Mouse (Mus musculus) stomach, embryonic 15.5 days (tissue): Measurements from ENCODE around the gene Olfr806. TPM values are rescaled to one million over a fixed set of nuclear protein-coding genes. Genes with fewer than 3 reads are reported as not detected.

Source experiments
- ATAC-seq: fragments of 200-750 bp; cut with Nextera tagmentation; 2 replicates; pipeline ENCODE4 v1.8.0; 2017; ENCODE audit warnings: low read depth, moderate number of reproducible peaks, moderate TSS enrichment; ENCODE audit not compliant: insufficient read depth, low FRiP score
- H3K27ac ChIP-seq: fragments of 300-500 bp; sonication (generic); 2 replicates; pipeline ENCODE4 v1.5.1; 2015; ENCODE audit warnings: mild to moderate bottlenecking, inconsistent platforms
- H3K27me3 ChIP-seq: fragments of 300-500 bp; sonication (generic); replicated peaks from 2 replicates; pipeline ENCODE4 v1.6.1; 2015; ENCODE audit warnings: inconsistent platforms
- H3K36me3 ChIP-seq: fragments of 300-500 bp; sonication (generic); 2 replicates; pipeline ENCODE4 v1.6.1; 2015; ENCODE audit warnings: inconsistent platforms
- H3K4me1 ChIP-seq: fragments of 300-500 bp; sonication (generic); 2 replicates; pipeline ENCODE4 v1.6.1; 2015; ENCODE audit warnings: inconsistent platforms
- H3K4me2 ChIP-seq: fragments of 300-500 bp; sonication (generic); 2 replicates; pipeline ENCODE4 v1.6.1; 2015; ENCODE audit warnings: mild to moderate bottlenecking, inconsistent platforms
- H3K4me3 ChIP-seq: fragments of 300-500 bp; sonication (generic); replicated peaks from 2 replicates; pipeline ENCODE4 v1.5.1; 2015; ENCODE audit warnings: inconsistent platforms
- H3K9ac ChIP-seq: fragments of 300-500 bp; sonication (generic); 2 replicates; pipeline ENCODE4 v1.6.1; 2015; ENCODE audit warnings: inconsistent platforms
- H3K9me3 ChIP-seq: fragments of 300-500 bp; sonication (generic); 2 replicates; pipeline ENCODE4 v1.6.1; 2016; ENCODE audit warnings: inconsistent platforms
- WGBS: fragments of 180-500 bp; shearing (Covaris S2); methylation state at CpG from one replicate; pipeline ENCODE4 v1.1.7; 2015; 5-methylcytosine and 5-hydroxymethylcytosine counted together
- microRNA-seq: library from miRNA; unstranded; fragments of <30 nt; microRNA quantifications from one replicate; pipeline ENCODE4, GENCODE M21; 2016
- polyA plus RNA-seq: library from polyadenylated mRNA; unstranded; fragments of >200 nt; fragmentation: Nextera tagmentation; extraction: Ambion mirVana; gene quantifications from 2 replicates; pipeline ENCODE4 v1.2.1, GENCODE M21; 2015

Olfr806 gene
- not detected in 2 replicates for polyA plus RNA-seq

- H3K4me2 ChIP-seq, result no peak within 1 kb of the TSS
- H3K4me3 ChIP-seq, result no peak within 1 kb of the TSS
- no peaks in the 10 kb centered on the region for H3K27me3 ChIP-seq
- no peaks in the 10 kb centered on the region for H3K36me3 ChIP-seq
- H3K4me1 ChIP-seq, result no peaks in the 10 kb centered on the region
- no peak within 1 kb of the TSS for H3K27ac ChIP-seq
- H3K9ac ChIP-seq, result no peak within 1 kb of the TSS
- ATAC-seq, result no peak
- no peaks in the 10 kb centered on the region for H3K9me3 ChIP-seq
Observed at GRCm38 (mm10) chr10:129741821-129742220, at the start of gene Olfr806. Gene Olfr806, minus strand, starts transcription at chr10:129741921.

DNA sequence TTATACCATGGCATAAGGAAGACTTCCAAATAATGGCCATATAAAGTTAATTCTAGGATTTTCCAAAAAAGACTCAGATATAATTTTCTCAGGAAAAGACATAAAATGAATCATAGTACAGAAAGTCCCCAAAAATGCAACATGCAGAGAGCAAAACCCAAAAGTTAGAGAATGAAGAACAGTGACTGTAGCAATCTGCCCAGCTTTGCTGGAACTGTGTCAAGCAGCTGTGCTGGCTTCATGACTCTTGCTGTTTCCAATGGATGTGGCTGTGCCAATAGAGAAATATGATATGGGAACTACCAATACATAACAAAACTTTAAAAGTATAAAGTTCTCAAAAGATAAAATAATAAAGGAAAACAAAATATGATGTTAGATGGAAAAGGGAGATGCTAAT lies 36.4 kb upstream of the Olfr806 start:
- Histone ChIP-seq H3K9me3 (no peaks in the 10 kb centered on the region), H3K4me1 (no peaks in the 10 kb centered on the region), H3K9ac (no peak overlapping the region), H3K36me3 (no peaks in the 10 kb centered on the region), H3K27ac (no peak overlapping the region), H3K4me3 (no peak overlapping the region), H3K4me2 (no peak overlapping the region), H3K27me3 (no peaks in the 10 kb centered on the region)
- no peak for ATAC-seq

DNA sequence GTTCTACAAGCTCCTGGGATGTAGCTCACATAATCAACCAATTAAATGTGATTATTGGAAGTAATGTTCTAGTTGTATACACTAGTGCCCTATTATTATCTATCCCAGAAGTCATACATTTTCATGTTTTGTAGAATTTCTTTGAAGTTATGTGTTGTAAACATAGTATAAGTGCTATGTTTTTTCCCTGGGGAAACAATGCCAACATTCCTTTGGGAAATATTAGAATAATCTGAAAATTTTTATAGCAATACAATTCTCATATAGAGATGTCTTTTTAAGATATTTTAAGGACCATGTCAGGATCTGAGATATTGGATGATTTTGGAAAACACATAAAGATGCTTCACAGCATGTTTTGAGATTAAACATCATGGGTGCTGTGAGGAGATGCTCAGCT lies 32.6 kb upstream of the Olfr806 start, which contains the start of gene Olfr809:
TSS of gene Olfr809 (plus strand) at position 301 of the 400 bp plus-strand sequence.
- H3K9me3 ChIP-seq, result no peaks in the 10 kb centered on the region
- no peak within 1 kb of the TSS for H3K27ac ChIP-seq
- H3K27me3 ChIP-seq, result no peaks in the 10 kb centered on the region
- no peak within 1 kb of the TSS for H3K9ac ChIP-seq
- H3K4me1 ChIP-seq, result no peaks in the 10 kb centered on the region
- no peak for ATAC-seq
- H3K36me3 ChIP-seq, result no peaks in the 10 kb centered on the region
- H3K4me2 ChIP-seq, result no peak within 1 kb of the TSS
- H3K4me3 ChIP-seq, result no peak within 1 kb of the TSS

GRCm38 (mm10) chr10:129765182-129765581 lies 23.5 kb upstream of the Olfr806 start, which contains the start of gene Olfr808:
Gene Olfr808, plus strand, starts transcription at chr10:129765482.
- Histone ChIP-seq H3K27ac (no peak within 1 kb of the TSS), H3K4me3 (no peak within 1 kb of the TSS), H3K4me1 (no peaks in the 10 kb centered on the region), H3K9me3 (no peaks in the 10 kb centered on the region), H3K9ac (no peak within 1 kb of the TSS), H3K27me3 (no peaks in the 10 kb centered on the region), H3K4me2 (no peak within 1 kb of the TSS), H3K36me3 (no peaks in the 10 kb centered on the region)
- no peak for ATAC-seq
- 87% methylated on average over 1 of the region's 1 CpGs for WGBS

GRCm38 (mm10) chr10:129757693-129758092 lies 16.0 kb upstream of the Olfr806 start, which contains the start of gene Olfr807:
Gene Olfr807, minus strand, starts transcription at chr10:129757793.
- ATAC-seq, result no peak
- H3K4me3 ChIP-seq, result no peak within 1 kb of the TSS
- no peaks in the 10 kb centered on the region for H3K27me3 ChIP-seq
- WGBS, result 81% methylated on average over 1 of the region's 1 CpGs
- H3K4me1 ChIP-seq, result no peaks in the 10 kb centered on the region
- H3K9ac ChIP-seq, result no peak within 1 kb of the TSS
- no peaks in the 10 kb centered on the region for H3K36me3 ChIP-seq
- no peaks in the 10 kb centered on the region for H3K9me3 ChIP-seq
- H3K27ac ChIP-seq, result no peak within 1 kb of the TSS
- no peak within 1 kb of the TSS for H3K4me2 ChIP-seq

- Histone ChIP-seq H3K4me1 (no peaks in the 10 kb centered on the region), H3K4me2 (no peak within 1 kb of the TSS), H3K9me3 (no peaks in the 10 kb centered on the region), H3K27me3 (no peaks in the 10 kb centered on the region), H3K27ac (no peak within 1 kb of the TSS), H3K9ac (no peak within 1 kb of the TSS), H3K4me3 (no peak within 1 kb of the TSS), H3K36me3 (no peaks in the 10 kb centered on the region)
- no peak for ATAC-seq
- WGBS, result 96% methylated on average over 2 of the region's 2 CpGs
Observed at GRCm38 (mm10) chr10:129729275-129729674, 12.4 kb downstream of the Olfr806 start, which contains the start of gene Olfr805. Gene Olfr805, minus strand, starts transcription at chr10:129729375.

DNA sequence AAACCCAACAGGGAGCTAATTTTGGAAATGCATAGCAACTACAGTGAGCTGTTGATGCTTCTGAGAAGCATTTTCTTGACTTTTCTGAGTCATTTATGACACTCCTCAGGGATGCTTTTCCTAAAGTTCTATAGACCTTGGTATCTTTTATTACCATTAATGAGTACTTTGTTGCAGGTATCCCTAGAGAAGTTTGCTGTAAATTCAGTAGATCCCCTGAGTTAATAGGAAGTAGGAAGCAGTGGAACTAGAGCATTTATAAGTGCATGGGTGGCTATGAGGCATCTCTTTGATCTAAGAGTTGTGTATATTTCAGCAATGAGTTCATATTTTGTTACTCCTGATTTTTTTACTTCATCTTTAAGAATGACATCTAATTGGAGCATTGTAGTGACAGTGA lies 38.8 kb downstream of the Olfr806 start, which contains the start of gene Olfr804:
TSS of gene Olfr804 (plus strand) at position 301 of the 400 bp plus-strand sequence.
- no peak for ATAC-seq
- no peaks in the 10 kb centered on the region for H3K27me3 ChIP-seq
- H3K9ac ChIP-seq, result no peak within 1 kb of the TSS

GRCm38 (mm10) chr10:129694186-129694585 lies 47.5 kb downstream of the Olfr806 start, which contains the start of gene Olfr803:
Gene Olfr803, minus strand, starts transcription at chr10:129694286.
- no peaks in the 10 kb centered on the region for H3K4me1 ChIP-seq
- no peak within 1 kb of the TSS for H3K4me3 ChIP-seq
- H3K27me3 ChIP-seq, result no peaks in the 10 kb centered on the region
- 86% methylated on average over 2 of the region's 2 CpGs for WGBS
- H3K36me3 ChIP-seq, result no peaks in the 10 kb centered on the region
- no peak within 1 kb of the TSS for H3K4me2 ChIP-seq
- no peak within 1 kb of the TSS for H3K27ac ChIP-seq
- ATAC-seq, result no peak
- no peaks in the 10 kb centered on the region for H3K9me3 ChIP-seq
- H3K9ac ChIP-seq, result no peak within 1 kb of the TSS

More for the DNA sequence above, 38.8 kb downstream of the Olfr806 start, which contains the start of gene Olfr804:
- H3K27ac ChIP-seq, result no peak within 1 kb of the TSS
- no peaks in the 10 kb centered on the region for H3K9me3 ChIP-seq
- no peaks in the 10 kb centered on the region for H3K36me3 ChIP-seq
- H3K4me2 ChIP-seq, result no peak within 1 kb of the TSS
- no peak within 1 kb of the TSS for H3K4me3 ChIP-seq
- H3K4me1 ChIP-seq, result no peaks in the 10 kb centered on the region

DNA sequence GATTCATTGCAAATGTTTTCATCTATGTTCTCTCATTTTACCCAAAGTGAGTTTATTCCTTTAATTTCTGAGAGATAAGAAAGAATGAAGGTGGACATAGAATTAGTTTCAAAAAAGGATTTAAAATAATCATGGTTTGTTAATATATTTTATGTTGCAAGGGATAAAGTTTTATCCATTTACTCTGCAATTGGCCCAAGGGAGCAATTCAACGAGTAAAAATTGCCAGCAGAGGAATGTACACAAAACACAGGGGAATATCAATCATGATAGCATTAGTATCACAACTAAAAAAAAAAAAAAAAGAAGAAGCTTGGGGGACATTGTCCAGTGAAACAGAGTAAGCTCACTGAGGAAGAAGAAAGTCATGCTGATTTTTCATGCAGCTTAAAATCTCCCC lies 53.7 kb downstream of the Olfr806 start, which contains the start of gene Olfr802:
TSS of gene Olfr802 (minus strand) at position 101 of the 400 bp plus-strand sequence.
- no peaks in the 10 kb centered on the region for H3K27me3 ChIP-seq
- WGBS, result 26% methylated on average over 1 of the region's 1 CpGs
- no peak for ATAC-seq

More for the DNA sequence above, 53.7 kb downstream of the Olfr806 start, which contains the start of gene Olfr802:
- no peaks in the 10 kb centered on the region for H3K9me3 ChIP-seq
- no peak within 1 kb of the TSS for H3K9ac ChIP-seq
- no peaks in the 10 kb centered on the region for H3K4me1 ChIP-seq
- no peak within 1 kb of the TSS for H3K4me3 ChIP-seq
- no peaks in the 10 kb centered on the region for H3K36me3 ChIP-seq
- no peak within 1 kb of the TSS for H3K4me2 ChIP-seq
- no peak within 1 kb of the TSS for H3K27ac ChIP-seq

Small RNAs within 50 kb of the gene (microRNA-seq; reads per million reads assigned to microRNA genes)
- gene Gm24485, result not detected

Other genes starting within 250 kb of the Olfr806 start
- not detected in 2 replicates for gene Olfr790, start 243.4 kb downstream of the Olfr806 start, polyA plus RNA-seq
- not detected in 2 replicates for gene Olfr791, start 220.1 kb downstream of the Olfr806 start, polyA plus RNA-seq
- not detected in 2 replicates for gene Olfr792, start 202.8 kb downstream of the Olfr806 start, polyA plus RNA-seq
- gene Olfr794, start 174.3 kb downstream of the Olfr806 start, polyA plus RNA-seq, result not detected in 2 replicates
- not detected in 2 replicates for gene Olfr796, start 129.4 kb downstream of the Olfr806 start, polyA plus RNA-seq
- not detected in 2 replicates for gene Olfr798, start 114.0 kb downstream of the Olfr806 start, polyA plus RNA-seq
- not detected in 2 replicates for gene Olfr799, start 104.4 kb downstream of the Olfr806 start, polyA plus RNA-seq
- gene Olfr800, start 84.2 kb downstream of the Olfr806 start, polyA plus RNA-seq, result not detected in 2 replicates
- gene Olfr801, start 68.1 kb downstream of the Olfr806 start, polyA plus RNA-seq, result not detected in 2 replicates
- not detected in 2 replicates for gene Olfr802, start 53.8 kb downstream of the Olfr806 start, polyA plus RNA-seq
- not detected in 2 replicates for gene Olfr803, start 47.6 kb downstream of the Olfr806 start, polyA plus RNA-seq
- not detected in 2 replicates for gene Olfr804, start 38.7 kb downstream of the Olfr806 start, polyA plus RNA-seq
- gene Olfr805, start 12.5 kb downstream of the Olfr806 start, polyA plus RNA-seq, result not detected in 2 replicates
- gene Olfr807, start 15.9 kb upstream of the Olfr806 start, polyA plus RNA-seq, result not detected in 2 replicates
- not detected in 2 replicates for gene Olfr808, start 23.6 kb upstream of the Olfr806 start, polyA plus RNA-seq
- gene Olfr809, start 32.7 kb upstream of the Olfr806 start, polyA plus RNA-seq, result not detected in 2 replicates
- not detected in 2 replicates for gene Olfr810, start 53.0 kb upstream of the Olfr806 start, polyA plus RNA-seq
- gene Olfr811, start 62.5 kb upstream of the Olfr806 start, polyA plus RNA-seq, result not detected in 2 replicates
- not detected in 2 replicates for gene Olfr812, start 104.2 kb upstream of the Olfr806 start, polyA plus RNA-seq
- not detected in 2 replicates for gene Olfr813, start 113.4 kb upstream of the Olfr806 start, polyA plus RNA-seq
- gene Olfr814, start 137.9 kb upstream of the Olfr806 start, polyA plus RNA-seq, result not detected in 2 replicates
- not detected in 2 replicates for gene Olfr815, start 163.9 kb upstream of the Olfr806 start, polyA plus RNA-seq
- gene Olfr816, start 173.7 kb upstream of the Olfr806 start, polyA plus RNA-seq, result not detected in 2 replicates
- not detected in 2 replicates for gene Olfr818, start 207.2 kb upstream of the Olfr806 start, polyA plus RNA-seq
- gene Olfr819, start 225.3 kb upstream of the Olfr806 start, polyA plus RNA-seq, result not detected in 2 replicates
- not detected in 2 replicates for gene Olfr247, start 234.2 kb upstream of the Olfr806 start, polyA plus RNA-seq
- not detected in 2 replicates for gene Gm10310, start 243.1 kb upstream of the Olfr806 start, polyA plus RNA-seq